29 mouse cellular contexts compared by ENCODE assay signal in the genomic region with DNA sequence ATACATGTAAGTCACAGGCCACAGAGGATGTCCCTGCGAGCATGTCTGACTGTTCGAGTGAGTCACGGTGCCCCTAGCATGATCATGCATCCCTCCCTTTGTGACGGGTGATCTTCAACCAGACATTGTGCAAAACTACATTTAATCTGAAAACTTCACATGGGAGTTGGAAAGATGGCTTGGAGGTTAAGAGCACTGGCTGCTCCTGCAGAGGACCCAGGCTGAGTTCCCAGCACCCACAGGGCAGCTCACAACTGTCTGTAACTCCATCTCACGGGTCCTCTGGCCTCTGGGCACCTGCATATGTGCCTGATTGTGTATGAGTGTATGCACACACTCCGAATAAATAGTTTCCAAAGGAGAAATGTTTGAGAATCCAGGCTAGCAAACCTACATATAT. TPM values are rescaled to one million over a fixed set of nuclear protein-coding genes. Genes with fewer than 3 reads are reported as not detected.
"Had no signal": no experiment of that assay in that cellular context is flagged by ENCODE, and none has a peak within 500 bp of the region (broad histone marks: within the 10 kb centered on the region; RNA-seq: fewer than 3 reads in every experiment).

No protein-coding gene starts in this region.

- DNase-seq: lung, adult 2 months; lung, postnatal 14 days; lung, postnatal 36 days; retina, postnatal 1 day; right cerebral cortex, adult 18-20 months; right cerebral cortex, postnatal 25 days; right cerebral cortex, postnatal 4 days; spleen, adult 18-20 months; thymus, adult 18-20 months; thymus, postnatal 14 days; thymus, postnatal 36 days had no signal

- H3K4me2 ChIP-seq: lung, embryonic 15.5 days; midbrain, embryonic 11.5 days; midbrain, embryonic 13.5 days; midbrain, embryonic 15.5 days; neural tube, embryonic 12.5 days had no signal

- H3K9ac ChIP-seq: liver, embryonic 14.5 days; lung, embryonic 15.5 days; midbrain, embryonic 13.5 days; midbrain, embryonic 15.5 days; neural tube, embryonic 12.5 days had no signal

- H3K4me3 ChIP-seq: lung, embryonic 15.5 days; megakaryocyte, embryonic 14.5 days; midbrain, embryonic 13.5 days; midbrain, embryonic 15.5 days; neural tube, embryonic 12.5 days had no signal

- H3K27ac ChIP-seq: liver, embryonic 14.5 days; lung, embryonic 15.5 days; macrophage; midbrain, embryonic 13.5 days; midbrain, embryonic 15.5 days; neural tube, embryonic 12.5 days had no signal

- H3K27me3 ChIP-seq: lung, embryonic 15.5 days; megakaryocyte, embryonic 14.5 days; neural tube, embryonic 12.5 days had no signal

- H3K9me3 ChIP-seq: lung, embryonic 15.5 days; megakaryocyte, embryonic 14.5 days; midbrain, embryonic 13.5 days; midbrain, embryonic 15.5 days; neural tube, embryonic 12.5 days had no signal

- H3K4me1 ChIP-seq: lung, embryonic 15.5 days; neural tube, embryonic 12.5 days had no signal

- ATAC-seq: lung, postnatal 0 days; midbrain, embryonic 13.5 days; midbrain, embryonic 15.5 days had no signal

RNA-seq across cellular contexts. Expression of a gene that starts 41.0 kb away (rescaled TPM):
- total RNA-seq: megakaryocyte progenitor cell, adult 5-6 weeks; monocyte, adult 5-6 weeks had no signal
- polyA plus RNA-seq: liver, embryonic 16.5 days; lung, embryonic 15.5 days; lung, postnatal 0 days; macrophage; midbrain, embryonic 11.5 days; midbrain, embryonic 13.5 days; midbrain, embryonic 15.5 days; midbrain, postnatal 0 days; neural tube, embryonic 12.5 days; neural tube, embryonic 14.5 days; small intestine, adult 2 months; stomach, embryonic 14.5 days; stomach, embryonic 16.5 days; thymus, postnatal 0 days had no signal
